Mouse (Mus musculus) ES-E14 (cell line): ENCODE results near the gene AI413582. TPM values are rescaled to one million over a fixed set of nuclear protein-coding genes. Genes with fewer than 3 reads are reported as not detected.

Experiments
- DNase-seq: peaks from one replicate; pipeline ENCODE4 v3.0.0-alpha.2; 2013; ENCODE audit warnings: low read depth, low spot score
- H3K27ac ChIP-seq: 2 replicates; pipeline ENCODE4 v1.5.1; 2012; ENCODE audit warnings: low read depth, mild to moderate bottlenecking, low read length, moderate library complexity, mixed read lengths; ENCODE audit not compliant: poor library complexity, insufficient read depth, severe bottlenecking
- H3K36me3 ChIP-seq: 2 replicates; pipeline ENCODE4 v1.6.1; 2012; ENCODE audit warnings: mild to moderate bottlenecking, low read length, moderate library complexity, mixed read lengths; ENCODE audit not compliant: control insufficient read depth, poor library complexity, insufficient read depth, severe bottlenecking
- H3K4me1 ChIP-seq, 2 experiments: fragments of 150-350 bp in 1 of 2; sonication (generic) in 1 of 2; 2 replicates each; pipeline ENCODE4 v1.6.1; 2012; ENCODE audit warnings: low read length in 2 of 2, mild to moderate bottlenecking in 1 of 2, mixed read lengths in 1 of 2; ENCODE audit not compliant: control insufficient read depth in 2 of 2, insufficient read depth in 2 of 2, poor library complexity in 1 of 2
- H3K4me3 ChIP-seq, 2 experiments: fragments of 150-350 bp in 1 of 2; sonication (generic) in 1 of 2; 2 replicates each; pipeline ENCODE4 v1.5.1; 2012; ENCODE audit warnings: low read length in 2 of 2, low read depth in 1 of 2, mild to moderate bottlenecking in 1 of 2, mixed read lengths in 1 of 2; ENCODE audit not compliant: insufficient read depth in 1 of 2, poor library complexity in 1 of 2, severe bottlenecking in 1 of 2
- H3K9ac ChIP-seq: 2 replicates; pipeline ENCODE4 v1.6.1; 2012; ENCODE audit warnings: low read depth, mild to moderate bottlenecking, low read length, mixed read lengths; ENCODE audit not compliant: poor library complexity, insufficient read depth, severe bottlenecking
- H3K9me3 ChIP-seq: fragments of 150-350 bp; sonication (generic); 2 replicates; pipeline ENCODE4 v1.6.1; 2012; ENCODE audit warnings: low read depth, mild to moderate bottlenecking, low read length; ENCODE audit not compliant: control insufficient read depth, insufficient read depth
- CHD2 ChIP-seq: IDR thresholded peaks from 2 replicates; pipeline ENCODE4 v1.6.1; 2014; ENCODE audit warnings: mild to moderate bottlenecking, low read depth, low read length, inconsistent platforms
- HCFC1 ChIP-seq: IDR thresholded peaks from 2 replicates; pipeline ENCODE4 v1.6.1; 2012; ENCODE audit warnings: low read length, inconsistent platforms, borderline replicate concordance; ENCODE audit not compliant: insufficient read depth
- MAFK ChIP-seq: IDR thresholded peaks from 2 replicates; pipeline ENCODE4 v1.6.1; 2014; ENCODE audit warnings: mild to moderate bottlenecking, low read depth, low read length, inconsistent platforms; ENCODE audit not compliant: insufficient read depth
- ZC3H11A ChIP-seq: IDR thresholded peaks from 2 replicates; pipeline ENCODE4 v1.6.1; 2012; ENCODE audit warnings: low read depth, mild to moderate bottlenecking, inconsistent platforms, low read length, borderline replicate concordance
- ZNF384 ChIP-seq: IDR thresholded peaks from 2 replicates; pipeline ENCODE4 v1.6.1; 2012; ENCODE audit warnings: low read depth, low read length, inconsistent platforms
- in situ Hi-C, 2 experiments: fragments of 600-800 bp; cut with MboI; formaldehyde crosslinking; loops; one replicate each; pipeline ENCODE4 v1.15.1; 2025; ENCODE audit warnings: low sequenced_read_pairs in 2 of 2, inconsistent platforms in 1 of 2; ENCODE audit not compliant: unreplicated experiment in 2 of 2
- total RNA-seq: library from RNA; depleted of rRNA; stranded (reverse); fragments of 300-350 nt; gene quantifications from 2 replicates; pipeline ENCODE4 v1.2.3, GENCODE M21; 2012

AI413582 gene
- total RNA-seq, 1 experiment, result 9.2 TPM

DNA sequence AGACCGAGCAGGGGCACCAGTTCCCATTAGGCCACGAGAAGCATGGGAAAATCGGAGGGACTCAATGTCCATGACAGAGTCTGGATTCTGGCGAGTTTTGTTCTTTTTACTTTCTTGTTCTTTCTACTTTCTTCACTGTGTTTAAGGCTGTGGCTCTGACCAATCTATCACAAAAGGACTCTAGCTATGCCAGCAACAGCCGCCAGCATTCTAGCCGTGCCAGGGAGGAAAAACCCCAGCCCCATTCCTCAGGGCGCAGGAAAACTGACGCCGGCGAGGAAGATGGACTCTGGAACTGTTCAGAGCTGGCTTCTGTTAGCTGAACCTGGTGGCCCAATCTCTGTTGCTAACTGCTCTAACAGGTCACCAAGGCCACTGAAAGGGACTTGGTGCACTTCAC lies 12.9 kb upstream of the AI413582 start:
- Histone ChIP-seq H3K9ac (no peak overlapping the region), H3K4me3 (no peak overlapping the region), H3K27ac (no peak overlapping the region), H3K4me1 (peaks cover 4 to 18% of the 10 kb centered on the region in 2 experiments; a peak in 3 of 4 replicates), H3K36me3 (peaks cover 26% of the 10 kb centered on the region), H3K9me3 (no peaks in the 10 kb centered on the region)
- in situ Hi-C loops, result no loop called here
- DNase-seq, result no peak
- TF ChIP-seq MAFK (no peak), CHD2 (no peak), HCFC1 (no peak), ZC3H11A (no peak), ZNF384 (no peak)

- Histone ChIP-seq H3K4me1 (peaks cover 0 to 13% of the 10 kb centered on the region in 2 experiments; a peak in 3 of 4 replicates), H3K9ac (no peak overlapping the region), H3K36me3 (peaks cover 24% of the 10 kb centered on the region), H3K9me3 (no peaks in the 10 kb centered on the region), H3K4me3 (no peak overlapping the region), H3K27ac (no peak overlapping the region)
- in situ Hi-C loops, result no loop called here
- TF ChIP-seq ZNF384 (no peak), MAFK (no peak), HCFC1 (no peak), ZC3H11A (no peak), CHD2 (no peak)
- DNase-seq, result no peak
Measured at GRCm38 (mm10) chr17:27577468-27577867, 11.9 kb upstream of the AI413582 start.

DNA sequence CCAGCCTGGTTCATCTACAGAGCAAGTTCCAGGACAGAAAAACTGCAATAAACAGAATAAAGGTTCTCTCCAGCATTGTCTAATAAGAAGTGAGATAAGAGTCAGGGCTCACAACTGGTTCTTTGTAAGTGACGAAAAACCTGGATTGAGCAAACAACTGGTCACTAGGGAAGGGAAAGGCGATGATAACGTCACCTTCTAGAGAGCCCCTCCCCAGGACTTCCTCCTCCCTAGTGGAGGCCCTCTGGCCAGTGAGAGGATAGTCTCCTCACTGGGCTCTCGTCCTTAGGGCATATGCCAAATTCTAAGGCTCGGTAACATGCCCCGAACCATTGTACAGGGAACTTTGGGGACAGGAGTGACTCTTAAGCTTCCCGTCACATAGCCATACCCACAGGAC lies 10.5 kb upstream of the AI413582 start:
- TF ChIP-seq ZC3H11A (no peak), CHD2 (no peak), MAFK (no peak), ZNF384 (no peak), HCFC1 (no peak)
- Histone ChIP-seq H3K9me3 (no peaks in the 10 kb centered on the region), H3K36me3 (peaks cover 16% of the 10 kb centered on the region), H3K27ac (no peak overlapping the region), H3K4me1 (peaks cover 0 to 7% of the 10 kb centered on the region in 2 experiments; a peak in 3 of 4 replicates), H3K4me3 (no peak overlapping the region), H3K9ac (no peak overlapping the region)
- in situ Hi-C loops, result no loop called here
- DNase-seq, result no peak

DNA sequence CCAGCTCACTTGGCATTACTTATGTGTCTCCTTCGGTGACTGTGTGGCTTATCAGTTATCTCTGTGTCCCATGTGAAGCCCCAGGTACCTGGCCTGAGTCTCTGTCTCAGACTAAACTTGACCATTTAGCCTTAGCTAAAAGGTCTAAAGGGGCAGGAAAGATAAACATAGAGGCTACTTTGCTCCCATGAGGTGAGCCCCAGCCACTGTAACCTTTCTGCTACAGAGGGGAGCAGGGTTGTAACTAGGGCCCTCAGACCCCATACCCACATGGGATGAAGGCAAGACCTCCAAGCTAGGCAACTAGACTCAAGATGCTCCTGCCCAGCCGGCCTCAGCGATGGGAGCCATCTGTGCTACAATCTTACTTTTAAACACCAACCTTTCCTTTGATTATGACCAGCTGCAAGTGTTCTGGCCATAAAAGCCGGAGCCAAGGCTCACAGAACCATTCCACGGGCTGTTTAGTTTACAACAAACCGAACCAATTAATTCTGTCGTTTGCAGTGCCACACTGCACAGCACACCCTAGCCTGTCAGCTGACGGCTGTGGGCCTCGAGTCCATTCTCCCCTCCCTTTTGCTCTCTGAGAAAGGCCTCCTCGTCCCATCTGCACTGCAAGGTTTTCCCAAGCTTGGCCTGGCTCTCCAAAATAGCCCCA lies 9.7 kb upstream of the AI413582 start:
- no peaks in the 10 kb centered on the region for H3K9me3 ChIP-seq
- no peak overlapping the region for H3K27ac ChIP-seq
- in situ Hi-C loops, result no loop called here
- no peak for DNase-seq
- no peak overlapping the region for H3K9ac ChIP-seq
- peaks cover 0 to 4% of the 10 kb centered on the region in 2 experiments; a peak in 3 of 4 replicates for H3K4me1 ChIP-seq
- H3K4me3 ChIP-seq, result no peak overlapping the region
- TF ChIP-seq CHD2, result no peak
- TF ChIP-seq MAFK, result no peak
- no peak for TF ChIP-seq HCFC1
- TF ChIP-seq ZC3H11A, result no peak
- TF ChIP-seq ZNF384, result no peak
- peaks cover 16% of the 10 kb centered on the region for H3K36me3 ChIP-seq
